Mouse (Mus musculus) heart, adult 2 months (tissue): ENCODE data around the gene Limk2.

ENCODE experiments used
- CTCF ChIP-seq: fragments of 200-600 bp; IDR thresholded peaks from 2 replicates; pipeline ENCODE4 v1.8.1; 2022; ENCODE audit warnings: antibody characterized with exemption, mild to moderate bottlenecking, moderate library complexity
- EP300 ChIP-seq: fragments of 200-500 bp; IDR thresholded peaks from 2 replicates; pipeline ENCODE4 v1.6.1; 2011; ENCODE audit warnings: low read depth, low read length, control low read depth; ENCODE audit not compliant: insufficient read depth

GRCm38 (mm10) chr11:3311586-3312347, 97.2 kb downstream of the Limk2 start:
- no peak for TF ChIP-seq CTCF
- no peak for TF ChIP-seq EP300
